Mouse (Mus musculus) liver, embryonic 14.5 days (tissue): ENCODE data around the gene Ankrd13d. TPM values are rescaled to one million over a fixed set of nuclear protein-coding genes. Genes with fewer than 3 reads are reported as not detected.

Source experiments
- ATAC-seq: fragments of 200-750 bp; cut with Nextera tagmentation; 2 replicates; pipeline ENCODE4 v1.8.0; 2017; ENCODE audit warnings: moderate number of reproducible peaks, mild to moderate bottlenecking, moderate library complexity; ENCODE audit not compliant: insufficient read depth
- DNase-seq, 3 experiments: peaks; one replicate each; pipeline ENCODE4 v3.0.0-alpha.2; 2012 to 2013; ENCODE audit warnings: low read depth in 3 of 3, low spot score in 3 of 3
- H3K27ac ChIP-seq: fragments of 300-500 bp; sonication (generic); 2 replicates; pipeline ENCODE4 v1.5.1; 2014; ENCODE audit warnings: moderate library complexity, mild to moderate bottlenecking, control low read depth, inconsistent platforms
- H3K27me3 ChIP-seq: fragments of 300-500 bp; sonication (generic); 2 replicates; pipeline ENCODE4 v1.6.1; 2014; ENCODE audit warnings: mild to moderate bottlenecking, low read length, moderate library complexity; ENCODE audit not compliant: control insufficient read depth, insufficient read depth
- H3K36me3 ChIP-seq: fragments of 300-500 bp; sonication (generic); replicated peaks from 2 replicates; pipeline ENCODE4 v1.6.1; 2014; ENCODE audit warnings: low read depth; ENCODE audit not compliant: control insufficient read depth, insufficient read depth
- H3K4me1 ChIP-seq, 2 experiments: fragments of 200-500 bp in 1 of 2; fragments of 300-500 bp in 1 of 2; sonication (generic) in 1 of 2; replicated peaks; 2 replicates each; pipeline ENCODE4 v1.6.1; 2012 to 2014; ENCODE audit warnings: antibody characterized with exemption in 1 of 2, inconsistent platforms in 1 of 2, low read length in 1 of 2; ENCODE audit not compliant: control insufficient read depth in 2 of 2, insufficient read depth in 2 of 2
- H3K4me2 ChIP-seq: fragments of 300-500 bp; sonication (generic); 2 replicates; pipeline ENCODE4 v1.6.1; 2014; ENCODE audit warnings: low read depth, mild to moderate bottlenecking, control low read depth, moderate library complexity
- H3K4me3 ChIP-seq, 2 experiments: fragments of 200-500 bp in 1 of 2; fragments of 300-500 bp in 1 of 2; sonication (generic) in 1 of 2; 2 replicates each; pipeline ENCODE4 v1.5.1; 2012 to 2014; ENCODE audit warnings: low read depth in 2 of 2, low read length in 2 of 2, mild to moderate bottlenecking in 2 of 2, control low read depth in 1 of 2, inconsistent platforms in 1 of 2, moderate library complexity in 1 of 2; ENCODE audit not compliant: insufficient read depth in 1 of 2
- H3K9ac ChIP-seq: fragments of 300-500 bp; sonication (generic); replicated peaks from 2 replicates; pipeline ENCODE4 v1.6.1; 2014; ENCODE audit warnings: mild to moderate bottlenecking, control low read depth, moderate library complexity
- H3K9me3 ChIP-seq: fragments of 300-500 bp; sonication (generic); 2 replicates; pipeline ENCODE4 v1.6.1; 2016; ENCODE audit warnings: low read length, mixed read lengths; ENCODE audit not compliant: control insufficient read depth
- CTCF ChIP-seq: IDR thresholded peaks from 2 replicates; pipeline ENCODE4 v1.5.1; 2016; ENCODE audit warnings: antibody characterized with exemption, low read depth, control low read depth
- EP300 ChIP-seq: IDR thresholded peaks from 2 replicates; pipeline ENCODE4 v1.6.1; 2016; ENCODE audit warnings: antibody characterized with exemption, low read depth
- WGBS: fragments of 180-500 bp; shearing (Covaris S2); extraction: QIAGEN DNeasy Blood & Tissue Kit; methylation state at CpG from one replicate; pipeline ENCODE4 v1.1.7; 2014; ENCODE audit not compliant: insufficient replicate concordance; 5-methylcytosine and 5-hydroxymethylcytosine counted together
- polyA plus RNA-seq, 2 experiments: library from polyadenylated mRNA; depleted of rRNA in 1 of 2; stranded (reverse) in 1 of 2; unstranded in 1 of 2; fragments of >200 nt; fragmentation: Nextera tagmentation in 1 of 2; extraction: Ambion mirVana in 1 of 2; gene quantifications; 2 replicates each; pipeline versions ENCODE4 v1.2.1 to v1.2.3; 2012 to 2014

The Ankrd13d gene
- polyA plus RNA-seq, 2 experiments, result 0.66 to 1.3 TPM

DNA sequence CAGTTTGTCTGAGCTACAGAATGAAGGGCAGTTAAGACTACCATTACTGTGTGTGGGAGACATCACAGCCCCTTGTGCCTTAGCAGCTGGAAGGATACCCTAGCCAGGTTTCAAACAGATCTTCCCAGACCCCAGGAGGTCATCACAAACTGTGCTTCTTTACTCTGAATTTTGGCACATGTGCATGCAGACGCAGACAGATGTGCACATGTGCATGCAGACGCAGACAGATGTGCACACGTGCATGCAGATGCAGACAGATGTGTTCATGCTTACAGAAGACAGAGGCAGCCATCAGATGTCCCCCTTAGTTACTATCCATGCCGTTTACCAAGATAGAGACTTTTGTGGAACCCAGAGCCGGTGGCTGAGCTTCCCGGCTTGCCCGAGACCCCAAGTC lies 16.2 kb upstream of the Ankrd13d start:
- DNase-seq (no peak), ATAC-seq (no peak)
- no peaks in the 10 kb centered on the region for H3K9me3 ChIP-seq
- no peak overlapping the region for H3K27ac ChIP-seq
- no peaks in the 10 kb centered on the region for H3K27me3 ChIP-seq
- TF ChIP-seq CTCF (no peak), EP300 (no peak)
- H3K4me1 ChIP-seq, result peaks cover 4 to 55% of the 10 kb centered on the region in 2 experiments; a peak in 3 of 4 replicates
- H3K36me3 ChIP-seq, result no peaks in the 10 kb centered on the region; the same call in 1 of the 2 replicates
- no peak overlapping the region for H3K4me3 ChIP-seq
- no peak overlapping the region for H3K9ac ChIP-seq
- WGBS, result 71% methylated on average over 7 of the region's 7 CpGs
- H3K4me2 ChIP-seq, result no peak overlapping the region

DNA sequence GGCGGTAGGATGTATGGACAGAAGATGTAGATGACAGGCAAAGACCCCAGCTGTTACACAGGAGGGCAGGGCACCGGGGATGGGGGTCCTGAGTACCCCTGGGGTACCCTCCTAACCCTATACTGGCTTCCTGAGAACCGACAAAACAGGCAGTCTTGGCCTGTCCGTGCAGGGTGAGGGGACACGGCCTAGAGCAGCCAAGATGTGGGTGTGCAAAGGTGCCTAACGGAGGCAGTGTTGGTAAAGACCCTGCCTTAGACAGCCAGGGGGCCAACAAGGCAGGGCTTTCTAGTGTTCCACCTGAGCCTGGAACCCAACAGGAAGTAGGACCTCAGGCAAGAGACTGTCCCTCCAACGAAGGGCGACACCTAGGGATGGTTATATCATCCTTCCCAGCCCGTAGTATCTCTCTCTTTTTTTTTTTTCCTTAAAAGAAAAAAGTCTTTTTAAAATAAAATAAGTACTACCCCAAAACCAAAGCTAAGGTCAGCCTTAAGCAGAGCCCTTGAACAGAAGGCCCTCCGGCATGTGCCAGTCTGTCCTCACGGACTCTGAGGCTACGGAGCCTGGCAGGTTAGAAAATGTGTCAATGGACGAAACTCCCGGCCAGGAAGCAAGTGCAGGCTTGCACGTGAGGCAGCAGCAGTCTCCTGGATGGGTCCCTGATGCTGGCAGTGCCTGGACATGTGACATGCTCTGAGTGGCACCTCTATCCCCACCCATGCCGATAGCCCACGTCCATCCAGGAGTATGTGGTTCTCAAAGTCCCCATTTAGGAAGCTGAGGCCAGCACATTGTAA lies 15.6 kb upstream of the Ankrd13d start:
- no peak overlapping the region for H3K27ac ChIP-seq
- ATAC-seq (no peak), DNase-seq (no peak)
- WGBS, result 66% methylated on average over 17 of the region's 17 CpGs
- no peak overlapping the region for H3K4me3 ChIP-seq
- no peaks in the 10 kb centered on the region for H3K27me3 ChIP-seq
- H3K9me3 ChIP-seq, result no peaks in the 10 kb centered on the region
- no peaks in the 10 kb centered on the region; the same call in 1 of the 2 replicates for H3K36me3 ChIP-seq
- peaks cover 2 to 56% of the 10 kb centered on the region in 2 experiments; a peak in 3 of 4 replicates for H3K4me1 ChIP-seq
- H3K9ac ChIP-seq, result no peak overlapping the region
- TF ChIP-seq CTCF, result peak; percentile 6; the same call in 1 of the 2 replicates
- no peak for TF ChIP-seq EP300
- H3K4me2 ChIP-seq, result no peak overlapping the region

DNA sequence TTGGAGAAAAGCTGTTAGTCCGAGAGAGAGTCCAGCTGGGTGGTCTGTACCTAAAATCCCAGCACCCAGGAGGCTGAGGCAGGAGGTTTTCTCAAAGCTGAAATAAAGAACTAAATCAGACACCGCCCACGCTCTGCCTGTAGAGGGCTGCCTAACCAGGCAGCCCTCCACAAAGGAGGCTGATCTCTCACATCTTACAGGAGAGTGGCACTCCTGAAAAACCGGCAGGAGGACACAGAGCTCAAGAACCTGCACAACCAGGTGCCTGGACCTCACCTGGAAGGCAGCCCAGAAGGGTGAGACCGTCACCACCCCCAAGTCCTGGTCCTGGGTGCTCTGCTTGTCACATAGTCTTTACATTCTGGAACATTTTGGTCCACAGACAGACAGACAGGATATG lies 14.9 kb upstream of the Ankrd13d start:
- Histone ChIP-seq H3K27me3 (no peaks in the 10 kb centered on the region), H3K9ac (no peak overlapping the region), H3K4me3 (no peak overlapping the region), H3K36me3 (no peaks in the 10 kb centered on the region; the same call in 1 of the 2 replicates), H3K27ac (no peak overlapping the region), H3K4me2 (no peak overlapping the region), H3K4me1 (peaks cover 2 to 50% of the 10 kb centered on the region in 2 experiments; a peak in 3 of 4 replicates), H3K9me3 (no peaks in the 10 kb centered on the region)
- no peak for TF ChIP-seq EP300
- 0 out of 2 replicates have a peak, but pooled peaks have one; percentile 14 for TF ChIP-seq CTCF
- no peak for DNase-seq
- no peak for ATAC-seq
- WGBS, result 57% methylated on average over 5 of the region's 5 CpGs

DNA sequence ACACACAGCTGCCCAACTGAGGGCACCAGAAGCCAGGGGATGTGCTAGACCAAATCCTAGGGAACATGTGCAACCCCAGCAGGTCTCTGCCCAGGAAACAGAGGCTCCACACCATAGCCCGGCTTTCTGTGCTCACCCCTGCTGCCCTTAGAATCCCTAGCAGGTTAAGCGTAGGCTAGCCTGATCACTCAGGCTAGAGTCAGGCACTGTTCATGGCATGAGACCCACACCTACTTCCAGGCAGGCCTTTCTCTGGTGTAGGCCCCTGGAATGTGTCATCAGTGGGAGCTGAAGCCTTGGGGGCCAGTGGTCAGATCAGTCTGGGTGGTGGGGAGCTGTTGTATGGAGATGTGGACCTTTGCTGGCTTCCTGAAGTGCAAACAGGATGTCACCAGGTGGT lies 13.7 kb upstream of the Ankrd13d start:
- Histone ChIP-seq H3K9me3 (no peaks in the 10 kb centered on the region), H3K36me3 (peaks cover 5% of the 10 kb centered on the region), H3K4me3 (no peak overlapping the region), H3K4me1 (peaks cover 2 to 42% of the 10 kb centered on the region in 2 experiments; a peak in 3 of 4 replicates), H3K9ac (no peak overlapping the region), H3K27ac (no peak overlapping the region), H3K4me2 (no peak overlapping the region), H3K27me3 (no peaks in the 10 kb centered on the region)
- 69% methylated on average over 2 of the region's 2 CpGs for WGBS
- ATAC-seq (no peak), DNase-seq (no peak)
- TF ChIP-seq CTCF (no peak), EP300 (no peak)

DNA sequence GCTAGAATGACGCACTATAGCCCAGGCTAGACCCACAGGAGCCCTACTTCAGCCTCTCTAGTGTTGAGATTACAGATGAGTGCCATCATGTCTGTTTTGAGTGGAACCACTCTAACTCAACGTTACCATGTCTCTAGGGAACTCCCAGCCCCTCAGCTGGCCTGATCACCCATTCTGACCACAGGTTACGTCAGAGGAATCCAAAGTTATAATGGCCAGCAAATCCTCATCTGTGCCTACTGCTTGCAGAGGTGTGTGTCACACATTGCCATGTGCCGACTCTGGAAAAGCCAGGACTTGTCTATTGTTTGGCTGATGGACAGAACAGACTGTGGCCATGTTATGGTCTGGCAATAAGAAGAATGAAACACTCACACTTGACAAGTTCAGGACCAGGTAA lies 12.5 kb upstream of the Ankrd13d start:
- WGBS, result 64% methylated on average over 4 of the region's 4 CpGs
- Histone ChIP-seq H3K9me3 (no peaks in the 10 kb centered on the region), H3K27ac (no peak overlapping the region), H3K4me3 (no peak overlapping the region), H3K4me2 (no peak overlapping the region), H3K4me1 (peaks cover 2 to 31% of the 10 kb centered on the region in 2 experiments; a peak in 3 of 4 replicates), H3K9ac (no peak overlapping the region), H3K36me3 (peaks cover 16% of the 10 kb centered on the region), H3K27me3 (no peaks in the 10 kb centered on the region)
- DNase-seq (no peak), ATAC-seq (no peak)
- TF ChIP-seq CTCF (no peak), EP300 (no peak)
